Mouse (Mus musculus): ENCODE measurements around the gene Skiv2l.
A peak's percentile ranks its signal among the peaks of the same experiment; 100 is the strongest.

Skiv2l gene

GRCm38 (mm10) chr17:34849722-34850516 lies at the start of gene Skiv2l, which contains the start of gene Nelfe:
TSS of gene Skiv2l (minus strand) at chr17:34850210.
TSS of gene Nelfe (plus strand) at chr17:34850391.
- peak; percentile 95 for DNase-seq (ENCODE audit: low read depth)

GRCm38 (mm10) chr17:34899053-34899889 lies 49.3 kb upstream of the Skiv2l start:
- DNase-seq (ENCODE audit: low read depth) = no peak

GRCm38 (mm10) chr17:34898706-34899052 lies 48.7 kb upstream of the Skiv2l start:
- no peak for DNase-seq (ENCODE audit: low read depth)

- DNase-seq (ENCODE audit: low read depth) = peak; percentile 60
Measured at GRCm38 (mm10) chr17:34898160-34898586, 48.2 kb upstream of the Skiv2l start, which contains the start of the genes C2 and Ehmt2. TSS of gene C2 (minus strand) at chr17:34898265. TSS of gene Ehmt2 (plus strand) at chr17:34898469.

GRCm38 (mm10) chr17:34897373-34898159 lies 47.6 kb upstream of the Skiv2l start:
- peak; percentile 51 for DNase-seq (ENCODE audit: low read depth)

- no peak for DNase-seq (ENCODE audit: low read depth)
Measured at GRCm38 (mm10) chr17:34896366-34896765, 46.4 kb upstream of the Skiv2l start.

- DNase-seq (ENCODE audit: low read depth) = no peak
Measured at GRCm38 (mm10) chr17:34895724-34896123, 45.7 kb upstream of the Skiv2l start.

- DNase-seq (ENCODE audit: low read depth) = no peak
Measured at GRCm38 (mm10) chr17:34894801-34895530, 45.0 kb upstream of the Skiv2l start.

GRCm38 (mm10) chr17:34894074-34894597 lies 44.1 kb upstream of the Skiv2l start:
- peak; percentile 83 for DNase-seq (ENCODE audit: low read depth)

GRCm38 (mm10) chr17:34893072-34893824 lies 43.2 kb upstream of the Skiv2l start:
- DNase-seq (ENCODE audit: low read depth) = no peak

GRCm38 (mm10) chr17:34891377-34891776 lies 41.4 kb upstream of the Skiv2l start:
- DNase-seq (ENCODE audit: low read depth) = no peak

GRCm38 (mm10) chr17:34890074-34890743 lies 40.2 kb upstream of the Skiv2l start:
- no peak for DNase-seq (ENCODE audit: low read depth)

GRCm38 (mm10) chr17:34887942-34888341 lies 37.9 kb upstream of the Skiv2l start:
- no peak for DNase-seq (ENCODE audit: low read depth)

- no peak for DNase-seq (ENCODE audit: low read depth)
Measured at GRCm38 (mm10) chr17:34885615-34886014, 35.6 kb upstream of the Skiv2l start.

- DNase-seq (ENCODE audit: low read depth) = no peak
Measured at GRCm38 (mm10) chr17:34884704-34885103, 34.7 kb upstream of the Skiv2l start.

- no peak for DNase-seq (ENCODE audit: low read depth)
Measured at GRCm38 (mm10) chr17:34883332-34883731, 33.3 kb upstream of the Skiv2l start.

GRCm38 (mm10) chr17:34881683-34882310 lies 31.8 kb upstream of the Skiv2l start, which contains the start of gene Gm20547:
TSS of gene Gm20547 (minus strand) at chr17:34882042.
- DNase-seq (ENCODE audit: low read depth) = no peak

GRCm38 (mm10) chr17:34881166-34881565 lies 31.2 kb upstream of the Skiv2l start:
- no peak for DNase-seq (ENCODE audit: low read depth)

- DNase-seq (ENCODE audit: low read depth) = no peak
Measured at GRCm38 (mm10) chr17:34879336-34879879, 29.4 kb upstream of the Skiv2l start, which contains the start of gene Zbtb12. TSS of gene Zbtb12 (plus strand) at chr17:34879483.

Data from c-Kit-positive CD71-positive TER-119-negative erythroid progenitor cells, embryonic 14.5 days (primary cell).